Mouse (Mus musculus): ENCODE results near the gene Hoxa2.

GRCm38 (mm10) chr6:52200073-52200750 lies 35.6 kb upstream of the Hoxa2 start:
- TF ChIP-seq POLR2A (IDR thresholded peaks at IDR 0.05; ENCODE audit: insufficient read depth, low read depth, low read length) (no peak), CTCF (IDR thresholded peaks at IDR 0.05; ENCODE audit: insufficient read depth, low read depth, low read length) (no peak)

Measured in olfactory bulb, adult 2 months (tissue).